Mouse (Mus musculus): ENCODE measurements around the gene Hcn1. TPM values are rescaled to one million over a fixed set of nuclear protein-coding genes. Genes with fewer than 3 reads are reported as not detected.

Gene Hcn1
- polyA plus RNA-seq (2014; fragmentation: Nextera tagmentation; extraction: Ambion mirVana): 0.01 TPM in 1 of 2 replicates, not detected in the other

GRCm38 (mm10) chr13:117602181-117602580, at the start of gene Hcn1:
Gene Hcn1 (plus strand): TSS chr13:117602320.
- peak; percentile 99 for ATAC-seq (ENCODE audit: low FRiP score, low TSS enrichment)

GRCm38 (mm10) chr13:117567251-117567650, 34.9 kb upstream of the Hcn1 start:
- no peak overlapping the region for H3K4me2 ChIP-seq (replicated peaks; ENCODE audit: low read depth, low read length)
- no peaks in the 10 kb centered on the region for H3K9me3 ChIP-seq (ENCODE audit: control insufficient read depth, low read length)
- H3K27ac ChIP-seq (ENCODE audit: low read depth, low read length): no peak overlapping the region
- no peak overlapping the region for H3K4me3 ChIP-seq (ENCODE audit: low read length)
- WGBS: 88% methylated on average over 8 of the region's 8 CpGs
- H3K9ac ChIP-seq (ENCODE audit: low read depth, low read length): no peak overlapping the region
- H3K36me3 ChIP-seq (ENCODE audit: control insufficient read depth, insufficient read depth, low read length): no peaks in the 10 kb centered on the region
- H3K27me3 ChIP-seq (ENCODE audit: control insufficient read depth, insufficient read depth, low read length): no peaks in the 10 kb centered on the region
- no peaks in the 10 kb centered on the region for H3K4me1 ChIP-seq (ENCODE audit: control insufficient read depth, insufficient read depth, low read length)
- ATAC-seq (ENCODE audit: low FRiP score, low TSS enrichment): no peak

More at GRCm38 (mm10) chr13:117602181-117602580, at the start of gene Hcn1:
- Histone ChIP-seq H3K27me3 (ENCODE audit: control insufficient read depth, insufficient read depth, low read length) (peaks cover 17% of the 10 kb centered on the region), H3K4me3 (ENCODE audit: low read length) (peak within 1 kb of the TSS; percentile 58), H3K27ac (ENCODE audit: low read depth, low read length) (no peak within 1 kb of the TSS), H3K4me1 (ENCODE audit: control insufficient read depth, insufficient read depth, low read length) (peaks cover 6% of the 10 kb centered on the region; the same call in 1 of the 2 replicates), H3K36me3 (ENCODE audit: control insufficient read depth, insufficient read depth, low read length) (no peaks in the 10 kb centered on the region), H3K9me3 (ENCODE audit: control insufficient read depth, low read length) (no peaks in the 10 kb centered on the region), H3K9ac (ENCODE audit: low read depth, low read length) (peak within 1 kb of the TSS; percentile 40; the same call in 1 of the 2 replicates), H3K4me2 (replicated peaks; ENCODE audit: low read depth, low read length) (peak within 1 kb of the TSS; percentile 97)
- under 1% methylated on average over 43 of the region's 45 CpGs for WGBS

- no peaks in the 10 kb centered on the region for H3K36me3 ChIP-seq (ENCODE audit: control insufficient read depth, insufficient read depth, low read length)
- no peak overlapping the region for H3K27ac ChIP-seq (ENCODE audit: low read depth, low read length)
- ATAC-seq (ENCODE audit: low FRiP score, low TSS enrichment): no peak
- 38% methylated on average over 3 of the region's 3 CpGs for WGBS
- no peak overlapping the region for H3K9ac ChIP-seq (ENCODE audit: low read depth, low read length)
- no peak overlapping the region for H3K4me3 ChIP-seq (ENCODE audit: low read length)
- H3K4me2 ChIP-seq (replicated peaks; ENCODE audit: low read depth, low read length): no peak overlapping the region
- H3K9me3 ChIP-seq (ENCODE audit: control insufficient read depth, low read length): no peaks in the 10 kb centered on the region
- no peaks in the 10 kb centered on the region for H3K27me3 ChIP-seq (ENCODE audit: control insufficient read depth, insufficient read depth, low read length)
- H3K4me1 ChIP-seq (ENCODE audit: control insufficient read depth, insufficient read depth, low read length): no peaks in the 10 kb centered on the region
Measured at GRCm38 (mm10) chr13:117571747-117572146, 30.4 kb upstream of the Hcn1 start.

- H3K36me3 ChIP-seq (ENCODE audit: control insufficient read depth, insufficient read depth, low read length): no peaks in the 10 kb centered on the region
- H3K9me3 ChIP-seq (ENCODE audit: control insufficient read depth, low read length): no peaks in the 10 kb centered on the region
- H3K4me2 ChIP-seq (replicated peaks; ENCODE audit: low read depth, low read length): no peak overlapping the region
- H3K27me3 ChIP-seq (ENCODE audit: control insufficient read depth, insufficient read depth, low read length): no peaks in the 10 kb centered on the region
- no peak for ATAC-seq (ENCODE audit: low FRiP score, low TSS enrichment)
- no peak overlapping the region for H3K4me3 ChIP-seq (ENCODE audit: low read length)
- H3K9ac ChIP-seq (ENCODE audit: low read depth, low read length): no peak overlapping the region
- 75% methylated on average over 10 of the region's 10 CpGs for WGBS
- H3K27ac ChIP-seq (ENCODE audit: low read depth, low read length): no peak overlapping the region
- H3K4me1 ChIP-seq (ENCODE audit: control insufficient read depth, insufficient read depth, low read length): no peaks in the 10 kb centered on the region
Measured at GRCm38 (mm10) chr13:117594494-117595182, 7.5 kb upstream of the Hcn1 start.

GRCm38 (mm10) chr13:117595183-117595532, 7.0 kb upstream of the Hcn1 start:
- Histone ChIP-seq H3K4me2 (replicated peaks; ENCODE audit: low read depth, low read length) (no peak overlapping the region), H3K9me3 (ENCODE audit: control insufficient read depth, low read length) (no peaks in the 10 kb centered on the region), H3K27ac (ENCODE audit: low read depth, low read length) (no peak overlapping the region), H3K4me1 (ENCODE audit: control insufficient read depth, insufficient read depth, low read length) (no peaks in the 10 kb centered on the region), H3K36me3 (ENCODE audit: control insufficient read depth, insufficient read depth, low read length) (no peaks in the 10 kb centered on the region), H3K4me3 (ENCODE audit: low read length) (no peak overlapping the region), H3K9ac (ENCODE audit: low read depth, low read length) (no peak overlapping the region), H3K27me3 (ENCODE audit: control insufficient read depth, insufficient read depth, low read length) (no peaks in the 10 kb centered on the region)
- ATAC-seq (ENCODE audit: low FRiP score, low TSS enrichment): no peak
- WGBS: 75% methylated on average over 3 of the region's 3 CpGs

GRCm38 (mm10) chr13:117601331-117601965, 672 bp upstream of the Hcn1 start:
- Histone ChIP-seq H3K27ac (ENCODE audit: low read depth, low read length) (no peak overlapping the region), H3K4me1 (ENCODE audit: control insufficient read depth, insufficient read depth, low read length) (peaks cover 6% of the 10 kb centered on the region; the same call in 1 of the 2 replicates), H3K4me2 (replicated peaks; ENCODE audit: low read depth, low read length) (no peak overlapping the region), H3K4me3 (ENCODE audit: low read length) (no peak overlapping the region), H3K27me3 (ENCODE audit: control insufficient read depth, insufficient read depth, low read length) (peaks cover 17% of the 10 kb centered on the region), H3K9me3 (ENCODE audit: control insufficient read depth, low read length) (no peaks in the 10 kb centered on the region), H3K9ac (ENCODE audit: low read depth, low read length) (no peak overlapping the region), H3K36me3 (ENCODE audit: control insufficient read depth, insufficient read depth, low read length) (no peaks in the 10 kb centered on the region)
- no peak for ATAC-seq (ENCODE audit: low FRiP score, low TSS enrichment)
- 49% methylated on average over 9 of the region's 9 CpGs for WGBS

- Histone ChIP-seq H3K4me3 (ENCODE audit: low read length) (peak overlapping the region; percentile 58), H3K9ac (ENCODE audit: low read depth, low read length) (peak overlapping the region; percentile 40; the same call in 1 of the 2 replicates)
Measured at GRCm38 (mm10) chr13:117602617-117603358, 668 bp downstream of the Hcn1 start.

GRCm38 (mm10) chr13:117603421-117603820, 1.3 kb downstream of the Hcn1 start:
- H3K27ac ChIP-seq (ENCODE audit: low read depth, low read length): no peak overlapping the region
- peaks cover 6% of the 10 kb centered on the region; the same call in 1 of the 2 replicates for H3K4me1 ChIP-seq (ENCODE audit: control insufficient read depth, insufficient read depth, low read length)
- H3K4me2 ChIP-seq (replicated peaks; ENCODE audit: low read depth, low read length): peak overlapping the region; percentile 97; the same call in 1 of the 2 replicates
- no peaks in the 10 kb centered on the region for H3K36me3 ChIP-seq (ENCODE audit: control insufficient read depth, insufficient read depth, low read length)
- no peak for ATAC-seq (ENCODE audit: low FRiP score, low TSS enrichment)
- peaks cover 17% of the 10 kb centered on the region for H3K27me3 ChIP-seq (ENCODE audit: control insufficient read depth, insufficient read depth, low read length)
- H3K4me3 ChIP-seq (ENCODE audit: low read length): peak overlapping the region; percentile 58; the same call in 1 of the 2 replicates
- no peaks in the 10 kb centered on the region for H3K9me3 ChIP-seq (ENCODE audit: control insufficient read depth, low read length)
- 19% methylated on average over 11 of the region's 11 CpGs for WGBS
- H3K9ac ChIP-seq (ENCODE audit: low read depth, low read length): no peak overlapping the region

More at GRCm38 (mm10) chr13:117602617-117603358, 668 bp downstream of the Hcn1 start:
- no peaks in the 10 kb centered on the region for H3K9me3 ChIP-seq (ENCODE audit: control insufficient read depth, low read length)
- H3K4me2 ChIP-seq (replicated peaks; ENCODE audit: low read depth, low read length): peak overlapping the region; percentile 97
- H3K4me1 ChIP-seq (ENCODE audit: control insufficient read depth, insufficient read depth, low read length): peaks cover 6% of the 10 kb centered on the region; the same call in 1 of the 2 replicates
- peaks cover 17% of the 10 kb centered on the region for H3K27me3 ChIP-seq (ENCODE audit: control insufficient read depth, insufficient read depth, low read length)
- 2% methylated on average over 35 of the region's 62 CpGs for WGBS
- peak; percentile 74 for ATAC-seq (ENCODE audit: low FRiP score, low TSS enrichment)
- no peak overlapping the region for H3K27ac ChIP-seq (ENCODE audit: low read depth, low read length)
- H3K36me3 ChIP-seq (ENCODE audit: control insufficient read depth, insufficient read depth, low read length): no peaks in the 10 kb centered on the region
